Mouse (Mus musculus) A20 (cell line): ENCODE measurements around the gene Olfr149.
"Not testable (repeated sequence)": the region's sequence is repeated elsewhere in the genome, so short reads cannot be mapped to it uniquely, and the experiment has no call there.

Experiments used
- DNase-seq: peaks from one replicate; pipeline ENCODE4 v3.0.0-alpha.2; 2011; ENCODE audit warnings: low read depth, low spot score

Gene Olfr149

DNA sequence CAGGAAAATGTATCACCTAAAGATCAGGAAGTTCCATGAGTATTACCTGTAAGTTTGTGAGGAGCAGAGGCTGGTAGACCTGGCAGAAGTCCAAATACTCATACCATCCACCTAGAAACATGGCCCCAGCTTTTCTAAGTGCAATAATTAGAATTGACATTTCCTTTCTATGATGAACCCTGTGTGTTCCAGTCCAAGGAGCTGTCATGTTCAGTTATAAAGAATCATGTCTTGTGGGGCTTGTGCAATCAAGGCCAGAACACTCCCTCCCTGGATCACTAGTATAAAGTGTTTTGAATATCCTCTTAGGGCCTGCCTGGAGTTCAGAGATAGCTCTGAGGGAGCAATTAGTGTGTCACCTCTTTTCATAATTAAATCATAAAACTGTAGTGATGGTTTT lies at the start of gene Olfr149:
Olfr149 (minus strand) TSS at position 101 of the 400 bp plus-strand sequence.
- no peak for DNase-seq

GRCm38 (mm10) chr9:39746428-39746827 lies 39.5 kb upstream of the Olfr149 start:
- no peak for DNase-seq

- no peak for DNase-seq
These were observed 39.0 kb upstream of the Olfr149 start, which contains the start of gene Olfr967 for GRCm38 (mm10) chr9:39745949-39746348. Olfr967 (plus strand) TSS chr9:39746249.

DNA sequence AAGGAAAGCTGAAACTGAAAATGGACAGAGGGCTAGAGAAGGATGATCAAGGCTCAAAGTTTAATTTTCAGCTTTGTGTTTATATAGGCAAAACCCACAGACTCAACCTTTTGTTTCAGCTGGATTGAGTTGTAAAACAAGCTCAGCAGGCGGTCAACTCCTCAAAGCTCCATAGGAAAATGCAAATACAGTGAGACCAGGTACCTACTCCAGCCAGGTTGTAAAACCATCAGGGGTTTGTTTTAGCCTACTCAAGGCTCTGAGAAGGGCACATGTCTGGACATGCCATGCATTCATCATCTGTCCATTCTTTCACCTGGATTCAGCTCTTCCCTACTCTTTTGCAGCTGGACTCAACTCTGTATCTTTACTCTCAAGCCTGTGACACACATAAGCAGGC lies 33.8 kb upstream of the Olfr149 start:
- no peak for DNase-seq

DNA sequence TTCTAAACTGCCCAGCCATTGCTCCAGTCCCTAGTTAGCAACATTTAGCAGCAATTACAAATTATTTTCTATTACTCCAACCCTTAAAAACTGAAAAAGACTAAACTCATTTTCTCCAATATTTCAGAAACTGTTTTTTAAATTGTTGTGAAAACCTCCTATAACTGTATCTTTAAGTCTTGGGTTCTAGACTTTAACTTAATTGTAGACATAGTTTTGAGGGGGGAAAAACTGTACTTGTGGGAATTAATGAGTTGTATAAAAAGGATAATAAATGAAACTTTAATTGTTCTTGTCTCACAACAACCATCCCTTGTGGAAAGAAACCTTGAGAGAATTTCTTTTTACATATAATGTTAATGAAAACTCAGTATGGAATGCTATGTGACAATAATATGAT lies 23.8 kb upstream of the Olfr149 start, which contains the start of gene Olfr150:
Olfr150 (plus strand) TSS at position 301 of the 400 bp plus-strand sequence.
- DNase-seq = no peak

DNA sequence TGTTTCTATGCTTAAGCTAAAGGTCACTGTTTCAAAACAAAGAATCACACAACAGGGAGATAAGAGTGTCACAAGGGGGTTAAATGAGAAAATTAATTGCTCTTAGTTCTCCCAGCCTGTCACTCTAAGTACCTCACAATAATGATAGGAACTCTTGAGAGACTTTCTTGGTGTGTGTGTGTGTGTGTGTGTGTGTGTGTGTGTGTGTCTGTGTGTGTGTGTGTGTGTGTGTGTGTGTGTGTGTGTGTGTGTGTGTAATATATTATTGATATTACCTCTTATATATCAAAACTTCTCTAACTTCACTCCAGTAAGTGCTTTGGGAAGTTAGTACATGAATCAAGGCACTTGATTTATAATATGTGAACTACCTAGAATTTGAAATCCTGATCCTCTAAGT lies 4.1 kb upstream of the Olfr149 start, which contains the start of gene Olfr965:
Olfr965 (plus strand) TSS at position 301 of the 400 bp plus-strand sequence.
- no peak for DNase-seq

DNA sequence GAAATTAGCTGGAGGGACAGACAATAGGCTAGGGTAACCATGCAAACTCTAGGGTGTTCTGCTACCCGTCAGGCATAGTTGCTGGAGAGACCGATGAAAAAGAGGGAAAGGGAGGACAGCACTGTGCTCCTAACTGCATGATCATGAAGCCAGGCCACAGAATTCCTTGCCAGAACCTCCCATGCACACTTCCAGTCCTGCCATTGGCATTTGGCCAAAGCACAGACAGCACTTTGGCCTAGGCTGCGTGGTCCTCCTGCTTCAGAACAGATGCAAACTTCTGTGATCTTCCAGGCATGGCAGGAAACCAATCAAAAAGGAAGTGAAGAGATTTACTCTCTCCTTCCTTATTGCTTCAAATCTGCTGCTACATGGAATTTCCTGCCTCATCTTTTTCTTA lies 2.0 kb upstream of the Olfr149 start:
- DNase-seq = no peak

DNA sequence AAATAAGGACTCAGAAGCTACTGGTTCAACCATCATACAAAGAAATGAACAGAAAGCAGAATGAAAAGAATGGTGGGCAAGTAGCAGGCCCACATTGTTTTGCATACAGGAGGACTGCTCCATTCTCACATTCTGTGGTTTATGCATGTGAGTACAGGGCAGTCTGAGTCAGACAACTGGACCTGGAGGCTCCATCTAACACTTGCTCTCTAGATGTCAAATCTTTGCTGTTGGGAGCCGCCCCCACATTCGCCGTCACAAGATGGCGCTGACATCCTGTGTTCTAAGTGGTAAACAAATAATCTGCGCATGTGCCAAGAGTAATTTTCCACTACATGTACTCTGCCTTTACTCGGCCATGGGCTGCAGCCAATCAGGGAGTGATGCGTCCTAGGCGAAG lies 5.8 kb downstream of the Olfr149 start:
- not testable (repeated sequence) for DNase-seq

- no peak for DNase-seq
These were observed 27.6 kb downstream of the Olfr149 start for GRCm38 (mm10) chr9:39679280-39679679.

- no peak for DNase-seq
These were observed 28.4 kb downstream of the Olfr149 start for GRCm38 (mm10) chr9:39678557-39678956.

- no peak for DNase-seq
These were observed 32.1 kb downstream of the Olfr149 start for GRCm38 (mm10) chr9:39674820-39675219.

DNA sequence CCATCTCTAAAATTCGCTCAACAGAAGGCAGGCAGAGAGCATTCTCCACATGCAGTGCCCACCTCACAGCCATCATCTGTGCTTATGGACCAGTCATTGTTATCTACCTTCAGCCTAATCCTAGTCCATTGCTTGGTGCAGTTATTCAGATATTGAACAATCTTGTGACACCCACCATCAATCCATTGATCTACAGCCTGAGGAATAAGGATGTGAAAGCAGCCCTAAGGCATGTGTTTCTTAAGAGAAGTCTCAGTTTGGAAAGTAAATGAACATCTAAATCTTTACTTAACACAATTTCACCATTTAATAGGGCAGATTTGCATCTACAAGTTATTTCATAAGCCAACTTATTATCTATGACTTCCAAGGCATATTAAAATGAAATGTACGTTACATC lies 37.2 kb downstream of the Olfr149 start:
- DNase-seq = no peak

DNA sequence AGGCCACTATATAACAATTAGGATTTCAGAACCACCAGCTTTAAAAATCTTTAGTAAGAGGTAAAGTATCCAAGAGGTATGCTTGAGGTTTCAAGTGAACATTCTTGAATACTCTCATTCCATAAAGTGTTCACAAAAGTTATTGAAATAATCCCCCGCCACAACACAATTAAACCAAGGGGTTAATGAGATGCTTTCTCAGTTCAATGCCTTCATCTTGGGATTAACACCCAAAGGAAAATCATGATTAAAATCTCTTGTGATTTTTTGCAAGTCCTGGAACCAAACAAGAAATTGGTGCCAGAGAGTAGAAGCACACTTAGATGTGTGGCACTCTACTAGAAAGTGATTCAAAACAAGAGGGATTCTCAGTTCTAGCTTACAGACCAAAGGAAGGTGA lies 40.0 kb downstream of the Olfr149 start, which contains the start of gene Olfr963:
Olfr963 (plus strand) TSS at position 301 of the 400 bp plus-strand sequence.
- no peak for DNase-seq

- DNase-seq = no peak
These were observed 52.0 kb downstream of the Olfr149 start for GRCm38 (mm10) chr9:39654756-39655396.
